Mouse (Mus musculus) CH12.LX (cell line): ENCODE measurements around the gene Zfp747.

Source experiments
- CTCF ChIP-seq, 2 experiments: IDR thresholded peaks in 1 of 2; conservative IDR thresholded peaks in 1 of 2; 2 replicates each; pipeline ENCODE4 v1.5.1; 2011 to 2012; ENCODE audit warnings: low read depth in 2 of 2, low read length in 2 of 2, improper control_type of control experiment in 1 of 2, inconsistent platforms in 1 of 2, mild to moderate bottlenecking in 1 of 2, moderate library complexity in 1 of 2
- EP300 ChIP-seq: IDR thresholded peaks from 2 replicates; pipeline ENCODE4 v1.6.1; 2011; ENCODE audit warnings: low read length, improper control_type of control experiment
- JUND ChIP-seq: conservative IDR thresholded peaks from 2 replicates; pipeline ENCODE4 v1.6.1; 2011; ENCODE audit warnings: low read depth, low read length, improper control_type of control experiment
- POLR2A ChIP-seq: IDR thresholded peaks from 2 replicates; pipeline ENCODE4 v1.6.1; 2011; ENCODE audit warnings: low read depth, mild to moderate bottlenecking, improper control_type of control experiment, low read length
- ZKSCAN1 ChIP-seq: IDR thresholded peaks from 2 replicates; pipeline ENCODE4 v1.6.1; 2012; ENCODE audit warnings: low read depth, inconsistent platforms, low read length, improper control_type of control experiment, borderline replicate concordance

- TF ChIP-seq EP300 (no peak), ZKSCAN1 (no peak), CTCF (conservative IDR thresholded peaks at IDR 0.05 in 1 of 2, IDR thresholded peaks at IDR 0.05 in 1 of 2; ENCODE audit: low read depth in 2 of 2, low read length in 2 of 2) (no peak), POLR2A (no peak), JUND (no peak)
Observed at GRCm38 (mm10) chr7:127357871-127358270, 18.0 kb downstream of the Zfp747 start.
